Mouse (Mus musculus) midbrain, embryonic 12.5 days (tissue): ENCODE data around the gene Bcar3. TPM values are rescaled to one million over a fixed set of nuclear protein-coding genes. Genes with fewer than 3 reads are reported as not detected.

Source experiments
- ATAC-seq: fragments of 200-750 bp; cut with Nextera tagmentation; 2 replicates; pipeline ENCODE4 v1.8.0; 2017; ENCODE audit warnings: low read depth, moderate TSS enrichment, moderate library complexity; ENCODE audit not compliant: low FRiP score
- H3K27ac ChIP-seq: fragments of 300-500 bp; sonication (generic); replicated peaks from 2 replicates; pipeline ENCODE4 v1.5.1; 2016; ENCODE audit warnings: mild to moderate bottlenecking
- H3K27me3 ChIP-seq: fragments of 300-500 bp; sonication (generic); 2 replicates; pipeline ENCODE4 v1.6.1; 2016; ENCODE audit warnings: mild to moderate bottlenecking
- H3K36me3 ChIP-seq: fragments of 300-500 bp; sonication (generic); 2 replicates; pipeline ENCODE4 v1.6.1; 2016
- H3K4me1 ChIP-seq: fragments of 300-500 bp; sonication (generic); 2 replicates; pipeline ENCODE4 v1.6.1; 2016
- H3K4me2 ChIP-seq: fragments of 300-500 bp; sonication (generic); replicated peaks from 2 replicates; pipeline ENCODE4 v1.6.1; 2016; ENCODE audit warnings: mild to moderate bottlenecking, moderate library complexity
- H3K4me3 ChIP-seq: fragments of 300-500 bp; sonication (generic); 2 replicates; pipeline ENCODE4 v1.5.1; 2016; ENCODE audit warnings: mild to moderate bottlenecking
- H3K9ac ChIP-seq: fragments of 300-500 bp; sonication (generic); replicated peaks from 2 replicates; pipeline ENCODE4 v1.6.1; 2016; ENCODE audit warnings: mild to moderate bottlenecking, moderate library complexity
- H3K9me3 ChIP-seq: fragments of 300-500 bp; sonication (generic); 2 replicates; pipeline ENCODE4 v1.6.1; 2016; ENCODE audit warnings: mild to moderate bottlenecking
- WGBS: fragments of 180-500 bp; shearing (Covaris S2); methylation state at CpG from one replicate; pipeline ENCODE4 v1.1.7; 2016; 5-methylcytosine and 5-hydroxymethylcytosine counted together
- polyA plus RNA-seq: library from polyadenylated mRNA; unstranded; fragments of >200 nt; fragmentation: Nextera tagmentation; extraction: Ambion mirVana; gene quantifications from 2 replicates; pipeline ENCODE4 v1.2.1, GENCODE M21; 2016

Gene Bcar3
- polyA plus RNA-seq, 1 experiment from 2014 or later: 14.6 TPM

- peak overlapping the region; percentile 34; the same call in 1 of the 2 replicates for H3K9ac ChIP-seq
Observed at GRCm38 (mm10) chr3:122483066-122483782, 189.3 kb downstream of the Bcar3 start.

GRCm38 (mm10) chr3:122483783-122484130, 189.8 kb downstream of the Bcar3 start:
- no peak overlapping the region for H3K9ac ChIP-seq
- H3K4me3 ChIP-seq: 0 out of 2 replicates have a peak overlapping the region, but pooled peaks have one; percentile 13
- H3K27me3 ChIP-seq: no peaks in the 10 kb centered on the region
- peak overlapping the region; percentile 54; the same call in 1 of the 2 replicates for H3K27ac ChIP-seq
- no peak for ATAC-seq
- H3K4me2 ChIP-seq: peak overlapping the region; percentile 38
- H3K36me3 ChIP-seq: no peaks in the 10 kb centered on the region
- WGBS: 31% methylated on average over 5 of the region's 5 CpGs
- peaks cover 66% of the 10 kb centered on the region for H3K4me1 ChIP-seq
- H3K9me3 ChIP-seq: no peaks in the 10 kb centered on the region

More at GRCm38 (mm10) chr3:122483066-122483782, 189.3 kb downstream of the Bcar3 start:
- ATAC-seq: 0 out of 2 replicates have a peak, but pooled peaks have one; percentile 17
- Histone ChIP-seq H3K27ac (peak overlapping the region; percentile 54; the same call in 1 of the 2 replicates), H3K4me1 (peaks cover 61% of the 10 kb centered on the region), H3K4me2 (peak overlapping the region; percentile 38), H3K27me3 (no peaks in the 10 kb centered on the region), H3K4me3 (0 out of 2 replicates have a peak overlapping the region, but pooled peaks have one; percentile 13), H3K9me3 (no peaks in the 10 kb centered on the region), H3K36me3 (no peaks in the 10 kb centered on the region)
- 21% methylated on average over 14 of the region's 14 CpGs for WGBS

DNA sequence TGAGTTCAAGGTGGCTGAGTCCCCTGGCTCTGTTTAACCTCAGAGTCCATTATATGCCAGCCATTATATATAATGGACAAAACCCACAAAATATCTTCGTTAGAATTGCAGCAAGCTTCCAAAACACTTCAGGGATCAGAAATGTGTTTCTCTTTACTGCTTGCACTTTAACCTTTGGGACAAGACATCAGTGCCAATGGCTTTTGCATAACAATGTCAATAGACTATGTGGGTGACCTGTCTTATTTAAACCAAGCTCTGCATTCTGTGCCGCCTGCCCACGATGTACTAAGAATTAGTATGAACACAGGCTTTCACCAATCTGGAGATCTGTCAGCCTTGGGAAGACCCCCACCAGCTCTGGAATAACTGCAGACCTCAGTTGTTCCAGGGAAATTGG, 190.4 kb downstream of the Bcar3 start:
- no peaks in the 10 kb centered on the region for H3K27me3 ChIP-seq
- H3K9ac ChIP-seq: no peak overlapping the region
- no peak overlapping the region for H3K27ac ChIP-seq
- ATAC-seq: no peak
- no peak overlapping the region for H3K4me3 ChIP-seq
- H3K9me3 ChIP-seq: no peaks in the 10 kb centered on the region
- no peaks in the 10 kb centered on the region for H3K36me3 ChIP-seq
- WGBS: 38% methylated on average over 3 of the region's 3 CpGs
- 0 out of 2 replicates have a peak overlapping the region, but pooled peaks have one; percentile 1 for H3K4me2 ChIP-seq
- peaks cover 65% of the 10 kb centered on the region for H3K4me1 ChIP-seq

DNA sequence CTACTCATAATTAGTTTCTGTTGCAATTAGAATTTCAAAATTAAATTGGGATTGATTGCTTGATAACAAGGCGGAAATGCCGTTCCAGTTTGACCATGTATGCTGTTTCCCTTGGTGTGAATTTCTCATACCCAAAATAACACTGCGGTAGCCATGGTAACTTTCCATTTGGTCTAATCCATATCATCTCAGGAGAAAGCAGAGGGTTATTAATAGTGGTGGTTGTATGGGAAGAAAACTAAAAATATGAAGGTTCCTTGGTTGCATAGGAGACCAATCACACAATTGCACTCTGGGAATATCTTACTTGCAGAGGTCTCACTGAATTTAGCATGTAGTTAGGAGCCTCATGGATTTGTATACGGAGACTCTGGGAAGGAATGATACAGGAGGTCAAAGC, 191.8 kb downstream of the Bcar3 start:
- Histone ChIP-seq H3K4me3 (no peak overlapping the region), H3K27ac (no peak overlapping the region), H3K4me1 (peaks cover 51% of the 10 kb centered on the region), H3K9me3 (no peaks in the 10 kb centered on the region), H3K27me3 (no peaks in the 10 kb centered on the region), H3K36me3 (no peaks in the 10 kb centered on the region), H3K4me2 (no peak overlapping the region), H3K9ac (no peak overlapping the region)
- ATAC-seq: no peak
- 90% methylated on average over 4 of the region's 4 CpGs for WGBS

GRCm38 (mm10) chr3:122486193-122486592, 192.3 kb downstream of the Bcar3 start:
- H3K4me2 ChIP-seq: no peak overlapping the region
- 87% methylated on average over 4 of the region's 4 CpGs for WGBS
- no peak overlapping the region for H3K9ac ChIP-seq
- H3K4me1 ChIP-seq: peaks cover 47% of the 10 kb centered on the region
- H3K9me3 ChIP-seq: no peaks in the 10 kb centered on the region
- H3K4me3 ChIP-seq: no peak overlapping the region
- H3K36me3 ChIP-seq: no peaks in the 10 kb centered on the region
- no peak overlapping the region for H3K27ac ChIP-seq
- no peak for ATAC-seq
- no peaks in the 10 kb centered on the region for H3K27me3 ChIP-seq

DNA sequence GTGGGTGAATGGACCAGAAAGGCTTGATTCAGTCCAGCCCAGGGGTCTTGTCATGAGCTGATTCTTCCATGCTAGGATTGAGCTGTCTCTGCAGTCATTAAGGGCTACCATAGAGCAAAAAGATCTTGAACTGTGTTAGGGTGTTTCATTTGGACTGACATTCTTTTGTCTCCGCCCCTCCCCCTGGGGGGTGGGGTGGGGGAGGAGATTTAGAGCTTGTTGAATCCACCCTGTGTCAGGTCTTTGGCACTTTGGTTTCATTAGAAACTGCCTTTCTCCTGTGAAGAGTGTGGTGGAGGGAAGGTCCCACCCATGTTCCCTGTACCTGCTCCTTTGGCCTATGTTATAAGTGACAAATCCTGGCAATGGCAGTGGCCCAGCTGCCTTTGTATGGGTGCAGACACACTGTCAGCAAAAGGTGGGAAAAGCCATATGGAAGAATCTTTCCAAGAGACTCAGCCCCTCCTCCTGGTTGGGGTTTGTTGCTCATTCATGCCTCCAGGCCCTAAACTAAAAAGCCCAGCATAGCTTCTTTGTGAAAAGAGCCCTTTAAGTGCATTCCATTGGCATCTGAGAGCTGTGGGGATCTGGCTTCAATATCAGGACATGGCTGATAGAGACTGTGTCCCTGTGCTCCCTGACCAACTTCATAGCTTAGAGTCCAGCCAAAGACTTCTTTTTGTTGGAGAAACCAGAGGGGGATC, 194.3 kb downstream of the Bcar3 start:
- no peak overlapping the region for H3K4me3 ChIP-seq
- WGBS: 54% methylated on average over 1 of the region's 1 CpGs
- no peaks in the 10 kb centered on the region for H3K27me3 ChIP-seq
- ATAC-seq: no peak
- H3K36me3 ChIP-seq: no peaks in the 10 kb centered on the region
- H3K9me3 ChIP-seq: no peaks in the 10 kb centered on the region
- peaks cover 44% of the 10 kb centered on the region for H3K4me1 ChIP-seq
- no peak overlapping the region for H3K4me2 ChIP-seq
- no peak overlapping the region for H3K9ac ChIP-seq
- no peak overlapping the region for H3K27ac ChIP-seq

GRCm38 (mm10) chr3:122490574-122490973, 196.6 kb downstream of the Bcar3 start:
- Histone ChIP-seq H3K36me3 (no peaks in the 10 kb centered on the region), H3K9ac (no peak overlapping the region), H3K4me1 (peaks cover 36% of the 10 kb centered on the region), H3K4me2 (no peak overlapping the region), H3K4me3 (no peak overlapping the region), H3K27ac (no peak overlapping the region), H3K9me3 (no peaks in the 10 kb centered on the region), H3K27me3 (no peaks in the 10 kb centered on the region)
- no peak for ATAC-seq
- WGBS: 80% methylated on average over 6 of the region's 6 CpGs

DNA sequence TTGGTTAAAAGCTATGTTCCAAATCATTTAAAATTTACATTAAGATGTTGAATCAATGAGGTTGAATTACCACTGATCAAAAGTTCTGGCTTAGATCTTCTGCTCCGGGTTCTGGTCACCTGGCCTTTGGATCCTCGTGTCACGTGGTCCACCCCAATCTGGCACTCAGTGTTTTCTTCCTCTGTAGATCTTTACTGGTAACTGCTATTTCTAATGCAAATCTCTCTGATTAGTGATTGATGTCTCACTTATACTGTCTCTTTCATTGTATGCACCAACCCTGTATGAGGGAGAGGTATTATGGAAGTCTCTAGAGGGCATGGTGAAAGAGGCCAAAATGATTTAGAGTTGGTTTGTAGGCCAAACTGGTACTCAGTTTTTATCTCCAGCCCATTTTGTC, 198.1 kb downstream of the Bcar3 start:
- Histone ChIP-seq H3K9ac (no peak overlapping the region), H3K4me1 (peaks cover 36% of the 10 kb centered on the region), H3K9me3 (no peaks in the 10 kb centered on the region), H3K36me3 (no peaks in the 10 kb centered on the region), H3K4me3 (no peak overlapping the region), H3K27me3 (no peaks in the 10 kb centered on the region), H3K4me2 (no peak overlapping the region), H3K27ac (no peak overlapping the region)
- ATAC-seq: no peak
- WGBS: 83% methylated on average over 3 of the region's 3 CpGs

- WGBS: 44% methylated on average over 21 of the region's 21 CpGs
- Histone ChIP-seq H3K27me3 (no peaks in the 10 kb centered on the region), H3K4me3 (no peak overlapping the region), H3K27ac (peak overlapping the region; percentile 42; the same call in 1 of the 2 replicates), H3K9ac (no peak overlapping the region), H3K4me1 (peaks cover 31% of the 10 kb centered on the region), H3K9me3 (no peaks in the 10 kb centered on the region), H3K4me2 (peak overlapping the region; percentile 29), H3K36me3 (no peaks in the 10 kb centered on the region)
- ATAC-seq: 0 out of 2 replicates have a peak, but pooled peaks have one; percentile 59
Observed at GRCm38 (mm10) chr3:122492872-122493615, 199.1 kb downstream of the Bcar3 start.

DNA sequence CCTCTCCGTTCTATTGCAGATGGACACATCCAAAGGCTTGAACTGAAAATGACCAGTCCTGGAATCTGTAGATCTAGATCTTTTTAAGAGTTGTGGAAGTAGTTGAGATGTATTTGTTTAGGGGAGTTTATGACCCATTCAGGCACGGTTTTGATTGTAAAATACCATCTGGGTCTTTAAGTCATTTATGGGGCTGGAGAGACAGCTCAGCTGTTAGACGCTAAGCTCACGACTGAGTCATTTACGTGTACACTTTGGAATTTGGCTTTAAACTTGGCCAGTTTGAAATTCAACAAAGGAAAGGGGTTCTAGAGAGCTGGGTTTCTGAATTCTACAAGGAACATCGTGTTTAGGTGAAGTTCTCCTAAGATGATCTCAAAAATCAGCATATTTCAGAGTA, 200.8 kb downstream of the Bcar3 start:
- no peak overlapping the region for H3K4me2 ChIP-seq
- no peak for ATAC-seq
- no peak overlapping the region for H3K27ac ChIP-seq
- no peak overlapping the region for H3K9ac ChIP-seq
- no peaks in the 10 kb centered on the region for H3K27me3 ChIP-seq
- no peaks in the 10 kb centered on the region for H3K9me3 ChIP-seq
- H3K36me3 ChIP-seq: no peaks in the 10 kb centered on the region
- 91% methylated on average over 6 of the region's 6 CpGs for WGBS
- H3K4me3 ChIP-seq: no peak overlapping the region
- H3K4me1 ChIP-seq: peaks cover 23% of the 10 kb centered on the region

DNA sequence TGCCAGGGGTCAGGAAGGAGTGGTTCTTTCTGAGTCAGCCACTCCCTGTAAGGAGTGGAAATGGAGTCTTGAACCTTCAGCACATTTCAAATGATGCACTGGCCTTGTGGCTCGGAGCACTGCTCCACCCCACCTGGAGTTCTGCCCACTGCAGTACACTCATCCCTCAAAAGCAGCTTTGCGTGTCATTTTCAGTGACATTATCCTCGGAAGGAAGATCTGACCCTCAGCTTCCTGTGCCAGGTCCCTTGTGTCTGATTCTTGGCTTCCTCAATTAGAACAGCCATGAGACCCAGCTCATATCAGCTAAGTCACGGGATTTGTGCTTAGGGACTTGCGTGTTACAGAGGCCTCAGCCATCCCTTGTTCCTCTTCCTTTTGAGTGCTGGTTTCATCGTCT, 203.9 kb downstream of the Bcar3 start:
- Histone ChIP-seq H3K4me2 (no peak overlapping the region), H3K36me3 (no peaks in the 10 kb centered on the region), H3K9me3 (no peaks in the 10 kb centered on the region), H3K27me3 (no peaks in the 10 kb centered on the region), H3K27ac (no peak overlapping the region), H3K4me3 (no peak overlapping the region), H3K4me1 (peaks cover 10% of the 10 kb centered on the region), H3K9ac (no peak overlapping the region)
- no peak for ATAC-seq
- 92% methylated on average over 6 of the region's 6 CpGs for WGBS

- ATAC-seq: no peak
- H3K36me3 ChIP-seq: no peaks in the 10 kb centered on the region
- WGBS: 88% methylated on average over 7 of the region's 7 CpGs
Observed at GRCm38 (mm10) chr3:122498528-122498927, 204.6 kb downstream of the Bcar3 start.

More at GRCm38 (mm10) chr3:122498528-122498927, 204.6 kb downstream of the Bcar3 start:
- Histone ChIP-seq H3K4me1 (peaks cover 4% of the 10 kb centered on the region; the same call in 1 of the 2 replicates), H3K9me3 (no peaks in the 10 kb centered on the region), H3K27ac (no peak overlapping the region), H3K4me2 (no peak overlapping the region), H3K27me3 (no peaks in the 10 kb centered on the region), H3K4me3 (no peak overlapping the region), H3K9ac (no peak overlapping the region)
